Mouse (Mus musculus) megakaryocyte, embryonic 14.5 days (primary cell): Measurements from ENCODE around the gene Mlkl.
"Not testable (repeated sequence)": the region's sequence is repeated elsewhere in the genome, so short reads cannot be mapped to it uniquely, and the experiment has no call there.

Experiments used
- FLI1 ChIP-seq: IDR thresholded peaks from 2 replicates; pipeline ENCODE4 v1.6.1; 2012; ENCODE audit warnings: low read length, inconsistent platforms, mixed read lengths
- GATA1 ChIP-seq: IDR thresholded peaks from 3 replicates; pipeline ENCODE4 v1.6.1; 2012; ENCODE audit warnings: mixed read lengths, low read length, inconsistent platforms, borderline replicate concordance

DNA sequence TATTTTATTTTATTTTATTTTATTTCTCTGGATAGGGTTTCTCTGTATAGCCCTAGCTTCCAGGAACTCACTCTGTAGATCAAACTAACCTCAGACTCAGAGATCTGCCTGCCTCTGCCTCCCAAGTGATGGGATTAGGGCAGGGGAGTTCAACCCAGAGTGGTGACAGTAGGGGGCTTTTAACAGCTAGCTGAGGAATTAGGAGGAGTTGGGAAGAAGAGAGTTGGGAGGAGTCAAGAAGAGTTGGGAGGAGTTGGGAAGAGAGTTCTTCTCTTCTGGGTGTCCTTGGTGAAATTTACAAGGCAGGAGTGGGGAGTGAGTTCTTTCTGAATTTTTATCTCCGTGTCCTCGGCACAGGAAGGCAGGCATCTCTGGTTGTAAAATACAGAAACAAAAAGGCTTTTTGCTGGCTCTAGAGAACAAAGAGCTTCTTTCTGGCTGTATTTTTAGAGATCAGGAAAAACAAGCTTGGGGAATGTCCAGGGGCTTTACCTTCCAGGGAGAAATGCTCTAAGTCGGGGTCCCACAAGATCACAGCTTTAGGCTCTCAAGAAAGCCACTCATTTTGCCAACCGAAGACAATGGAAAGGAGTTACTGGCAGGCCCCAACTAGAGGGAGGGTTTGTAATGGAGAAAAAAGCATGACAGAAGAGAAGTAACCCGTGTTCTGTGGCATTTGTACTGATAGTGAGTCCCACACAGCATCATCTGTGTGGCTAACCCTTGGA lies 34.7 kb downstream of the Mlkl start:
- not testable (repeated sequence) for TF ChIP-seq GATA1, FLI1
